Mouse (Mus musculus) G1E (cell line): ENCODE data around the gene Kalrn.

ENCODE experiments used
- CTCF ChIP-seq: IDR thresholded peaks from 2 replicates; pipeline ENCODE4 v1.5.1; 2012; ENCODE audit warnings: low read depth, low read length, inconsistent platforms, mixed read lengths
- GATA2 ChIP-seq: IDR thresholded peaks from 2 replicates; pipeline ENCODE4 v1.6.1; 2012; ENCODE audit warnings: low read depth, low read length, inconsistent platforms, borderline replicate concordance

- TF ChIP-seq CTCF: no peak
- no peak for TF ChIP-seq GATA2
Measured at GRCm38 (mm10) chr16:34504250-34504649, 69.1 kb downstream of the Kalrn start.
